Mouse (Mus musculus) lung, embryonic 15.5 days (tissue): ENCODE data around the gene Acoxl. TPM values are rescaled to one million over a fixed set of nuclear protein-coding genes. Genes with fewer than 3 reads are reported as not detected.

Experiments used
- ATAC-seq: fragments of 200-750 bp; cut with Nextera tagmentation; 2 replicates; pipeline ENCODE4 v1.8.0; 2017; ENCODE audit warnings: moderate number of reproducible peaks, borderline replicate concordance; ENCODE audit not compliant: low FRiP score, low TSS enrichment; ENCODE audit errors: extremely low read depth
- H3K27ac ChIP-seq: fragments of 300-500 bp; sonication (generic); 2 replicates; pipeline ENCODE4 v1.5.1; 2015; ENCODE audit warnings: moderate library complexity, mild to moderate bottlenecking, inconsistent platforms
- H3K27me3 ChIP-seq: fragments of 300-500 bp; sonication (generic); 2 replicates; pipeline ENCODE4 v1.6.1; 2015; ENCODE audit warnings: inconsistent platforms
- H3K36me3 ChIP-seq: fragments of 300-500 bp; sonication (generic); 2 replicates; pipeline ENCODE4 v1.6.1; 2015; ENCODE audit warnings: inconsistent platforms
- H3K4me1 ChIP-seq: fragments of 300-500 bp; sonication (generic); 2 replicates; pipeline ENCODE4 v1.6.1; 2015; ENCODE audit warnings: inconsistent platforms
- H3K4me2 ChIP-seq: fragments of 300-500 bp; sonication (generic); 2 replicates; pipeline ENCODE4 v1.6.1; 2015; ENCODE audit warnings: inconsistent platforms, mild to moderate bottlenecking, moderate library complexity
- H3K4me3 ChIP-seq: fragments of 300-500 bp; sonication (generic); 2 replicates; pipeline ENCODE4 v1.5.1; 2015; ENCODE audit warnings: mild to moderate bottlenecking, inconsistent platforms
- H3K9ac ChIP-seq: fragments of 300-500 bp; sonication (generic); 2 replicates; pipeline ENCODE4 v1.6.1; 2015; ENCODE audit warnings: inconsistent platforms
- H3K9me3 ChIP-seq: fragments of 300-500 bp; sonication (generic); 2 replicates; pipeline ENCODE4 v1.6.1; 2016; ENCODE audit warnings: inconsistent platforms
- WGBS: fragments of 180-500 bp; shearing (Covaris S2); methylation state at CpG from one replicate; pipeline ENCODE4 v1.1.7; 2015; 5-methylcytosine and 5-hydroxymethylcytosine counted together
- polyA plus RNA-seq: library from polyadenylated mRNA; unstranded; fragments of >200 nt; fragmentation: Nextera tagmentation; extraction: Ambion mirVana; gene quantifications from 2 replicates; pipeline ENCODE4 v1.2.1, GENCODE M21; 2015

Gene Acoxl
- polyA plus RNA-seq, 1 experiment from 2014 or later, result 0.17 TPM

- Histone ChIP-seq H3K36me3 (no peaks in the 10 kb centered on the region), H3K27me3 (no peaks in the 10 kb centered on the region), H3K4me3 (no peak overlapping the region), H3K4me1 (no peaks in the 10 kb centered on the region), H3K9ac (no peak overlapping the region), H3K4me2 (no peak overlapping the region), H3K9me3 (no peaks in the 10 kb centered on the region), H3K27ac (no peak overlapping the region)
- 72% methylated on average over 9 of the region's 9 CpGs for WGBS
- ATAC-seq, result no peak
These were observed 272.9 kb downstream of the Acoxl start for GRCm38 (mm10) chr2:128111537-128111936.

- Histone ChIP-seq H3K4me3 (no peak overlapping the region), H3K36me3 (no peaks in the 10 kb centered on the region), H3K9me3 (no peaks in the 10 kb centered on the region), H3K27me3 (no peaks in the 10 kb centered on the region), H3K4me2 (no peak overlapping the region), H3K9ac (no peak overlapping the region), H3K27ac (no peak overlapping the region), H3K4me1 (no peaks in the 10 kb centered on the region)
- ATAC-seq, result no peak
- 73% methylated on average over 3 of the region's 3 CpGs for WGBS
These were observed 275.9 kb downstream of the Acoxl start for GRCm38 (mm10) chr2:128114621-128115020.

GRCm38 (mm10) chr2:128115579-128115978 is 276.9 kb downstream of the Acoxl start:
- no peaks in the 10 kb centered on the region for H3K36me3 ChIP-seq
- no peak overlapping the region for H3K27ac ChIP-seq
- H3K4me3 ChIP-seq, result no peak overlapping the region
- H3K9ac ChIP-seq, result no peak overlapping the region
- H3K4me2 ChIP-seq, result no peak overlapping the region
- no peaks in the 10 kb centered on the region for H3K27me3 ChIP-seq
- no peaks in the 10 kb centered on the region for H3K9me3 ChIP-seq
- 40% methylated on average over 4 of the region's 4 CpGs for WGBS
- H3K4me1 ChIP-seq, result no peaks in the 10 kb centered on the region
- no peak for ATAC-seq

GRCm38 (mm10) chr2:128117605-128118004 is 278.9 kb downstream of the Acoxl start:
- Histone ChIP-seq H3K9me3 (no peaks in the 10 kb centered on the region), H3K9ac (no peak overlapping the region), H3K27ac (no peak overlapping the region), H3K4me1 (peaks cover 2% of the 10 kb centered on the region), H3K36me3 (no peaks in the 10 kb centered on the region), H3K27me3 (peaks cover 5% of the 10 kb centered on the region; the same call in 1 of the 2 replicates), H3K4me3 (no peak overlapping the region), H3K4me2 (no peak overlapping the region)
- ATAC-seq, result no peak
- WGBS, result 73% methylated on average over 7 of the region's 7 CpGs

GRCm38 (mm10) chr2:128118971-128119370 is 280.3 kb downstream of the Acoxl start:
- Histone ChIP-seq H3K9ac (no peak overlapping the region), H3K4me2 (no peak overlapping the region), H3K4me1 (peaks cover 15% of the 10 kb centered on the region), H3K27me3 (peaks cover 19% of the 10 kb centered on the region), H3K9me3 (no peaks in the 10 kb centered on the region), H3K36me3 (no peaks in the 10 kb centered on the region), H3K27ac (no peak overlapping the region), H3K4me3 (no peak overlapping the region)
- 92% methylated on average over 9 of the region's 9 CpGs for WGBS
- no peak for ATAC-seq

- H3K4me2 ChIP-seq, result peak overlapping the region; percentile 96
- H3K4me1 ChIP-seq, result peaks cover 30% of the 10 kb centered on the region
- H3K27me3 ChIP-seq, result peaks cover 27% of the 10 kb centered on the region
- 0 out of 2 replicates have a peak overlapping the region, but pooled peaks have one; percentile 29 for H3K9ac ChIP-seq
- ATAC-seq, result no peak
- peak overlapping the region; percentile 70 for H3K4me3 ChIP-seq
- H3K36me3 ChIP-seq, result no peaks in the 10 kb centered on the region
- no peak overlapping the region for H3K27ac ChIP-seq
- 2% methylated on average over 9 of the region's 9 CpGs for WGBS
- H3K9me3 ChIP-seq, result no peaks in the 10 kb centered on the region
These were observed 283.8 kb downstream of the Acoxl start for GRCm38 (mm10) chr2:128122491-128122890.

- Histone ChIP-seq H3K9ac (peak overlapping the region; percentile 32), H3K27me3 (peaks cover 27% of the 10 kb centered on the region), H3K27ac (no peak overlapping the region), H3K4me2 (peak overlapping the region; percentile 96), H3K4me1 (peaks cover 30% of the 10 kb centered on the region), H3K4me3 (peak overlapping the region; percentile 70), H3K9me3 (no peaks in the 10 kb centered on the region), H3K36me3 (no peaks in the 10 kb centered on the region)
- no peak for ATAC-seq
- 2% methylated on average over 40 of the region's 40 CpGs for WGBS
These were observed 284.5 kb downstream of the Acoxl start for GRCm38 (mm10) chr2:128122891-128123771.

GRCm38 (mm10) chr2:128123921-128124683 is 285.4 kb downstream of the Acoxl start:
- peaks cover 27% of the 10 kb centered on the region for H3K27me3 ChIP-seq
- H3K9ac ChIP-seq, result peak overlapping the region; percentile 17
- peak overlapping the region; percentile 96 for H3K4me2 ChIP-seq
- no peaks in the 10 kb centered on the region for H3K36me3 ChIP-seq
- no peaks in the 10 kb centered on the region for H3K9me3 ChIP-seq
- peaks cover 37% of the 10 kb centered on the region for H3K4me1 ChIP-seq
- WGBS, result 6% methylated on average over 23 of the region's 23 CpGs
- H3K27ac ChIP-seq, result no peak overlapping the region
- H3K4me3 ChIP-seq, result peak overlapping the region; percentile 70
- ATAC-seq, result no peak

GRCm38 (mm10) chr2:128124693-128125092 is 286.0 kb downstream of the Acoxl start:
- peaks cover 43% of the 10 kb centered on the region for H3K4me1 ChIP-seq
- peaks cover 27% of the 10 kb centered on the region for H3K27me3 ChIP-seq

GRCm38 (mm10) chr2:128125635-128126470 is 287.2 kb downstream of the Acoxl start, which contains the start of gene Bcl2l11:
Bcl2l11 (plus strand) TSS chr2:128126038.
- Histone ChIP-seq H3K9me3 (no peaks in the 10 kb centered on the region), H3K27ac (peak within 1 kb of the TSS; percentile 96), H3K27me3 (peaks cover 27% of the 10 kb centered on the region), H3K36me3 (peaks cover 15% of the 10 kb centered on the region), H3K9ac (peak within 1 kb of the TSS; percentile 81), H3K4me3 (peak within 1 kb of the TSS; percentile 70), H3K4me2 (peak within 1 kb of the TSS; percentile 96), H3K4me1 (peaks cover 50% of the 10 kb centered on the region)
- peak; percentile 89 for ATAC-seq
- under 1% methylated on average over 76 of the region's 76 CpGs for WGBS

More at GRCm38 (mm10) chr2:128124693-128125092, 286.0 kb downstream of the Acoxl start:
- WGBS, result 14% methylated on average over 15 of the region's 15 CpGs
- H3K4me3 ChIP-seq, result peak overlapping the region; percentile 70
- peak overlapping the region; percentile 96 for H3K4me2 ChIP-seq
- no peak overlapping the region for H3K27ac ChIP-seq
- H3K9ac ChIP-seq, result 0 out of 2 replicates have a peak overlapping the region, but pooled peaks have one; percentile 41
- H3K9me3 ChIP-seq, result no peaks in the 10 kb centered on the region
- peaks cover 5% of the 10 kb centered on the region; the same call in 1 of the 2 replicates for H3K36me3 ChIP-seq
- ATAC-seq, result no peak

GRCm38 (mm10) chr2:128126591-128127051 is 287.9 kb downstream of the Acoxl start:
- Histone ChIP-seq H3K27ac (peak overlapping the region; percentile 96), H3K9ac (peak overlapping the region; percentile 81), H3K4me3 (peak overlapping the region; percentile 70), H3K36me3 (peaks cover 23% of the 10 kb centered on the region), H3K4me1 (peaks cover 57% of the 10 kb centered on the region), H3K9me3 (no peaks in the 10 kb centered on the region), H3K27me3 (peaks cover 27% of the 10 kb centered on the region), H3K4me2 (peak overlapping the region; percentile 96)
- under 1% methylated on average over 35 of the region's 35 CpGs for WGBS
- ATAC-seq, result no peak
